Mouse (Mus musculus) liver (tissue): ENCODE results near the gene Mok.

Experiments
- DNase-seq: peaks from one replicate; pipeline ENCODE4 v3.0.0-alpha.2; 2020; ENCODE audit warnings: mixed read lengths

Mok gene

GRCm38 (mm10) chr12:110846191-110846765 lies 5.5 kb upstream of the Mok start:
- no peak for DNase-seq

DNA sequence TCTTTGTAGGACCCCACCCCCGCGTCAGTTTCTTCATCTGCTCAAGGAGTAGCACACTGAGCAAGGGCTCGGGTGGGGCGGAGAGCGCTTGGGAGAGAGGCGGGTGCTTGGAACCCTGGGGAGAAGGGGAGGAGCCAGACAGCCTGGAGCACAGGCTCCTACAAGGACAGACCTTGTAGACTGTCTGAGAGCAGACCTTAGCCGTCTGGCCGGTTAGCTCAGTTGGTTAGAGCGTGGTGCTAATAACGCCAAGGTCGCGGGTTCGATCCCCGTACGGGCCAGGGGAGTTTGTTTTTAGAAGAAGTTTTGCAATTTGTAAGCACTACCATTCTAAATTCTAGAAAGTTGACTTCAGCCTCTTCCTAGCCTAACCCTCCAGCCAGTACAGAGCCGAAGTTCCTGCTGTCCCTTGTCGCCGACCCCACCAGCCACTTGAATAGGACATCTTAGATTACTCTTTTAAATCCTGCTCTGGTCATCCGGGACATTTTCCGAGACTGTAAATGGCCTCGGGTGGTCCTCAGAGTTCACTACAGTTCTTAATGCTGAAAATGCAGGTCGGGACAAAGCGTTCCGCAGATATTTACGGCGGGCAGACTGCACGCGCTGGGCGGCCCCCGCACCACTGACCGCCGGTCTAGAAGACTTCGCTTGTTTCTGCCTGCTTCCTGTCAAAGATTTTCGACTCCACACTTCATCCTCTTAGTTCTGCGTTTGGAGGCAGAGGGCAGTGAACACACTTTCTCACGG lies 4.6 kb upstream of the Mok start:
- peak; percentile 97 for DNase-seq

GRCm38 (mm10) chr12:110844227-110845130 lies 3.7 kb upstream of the Mok start:
- peak; percentile 44 for DNase-seq

GRCm38 (mm10) chr12:110843194-110844048 lies 2.7 kb upstream of the Mok start:
- DNase-seq = peak; percentile 86

DNA sequence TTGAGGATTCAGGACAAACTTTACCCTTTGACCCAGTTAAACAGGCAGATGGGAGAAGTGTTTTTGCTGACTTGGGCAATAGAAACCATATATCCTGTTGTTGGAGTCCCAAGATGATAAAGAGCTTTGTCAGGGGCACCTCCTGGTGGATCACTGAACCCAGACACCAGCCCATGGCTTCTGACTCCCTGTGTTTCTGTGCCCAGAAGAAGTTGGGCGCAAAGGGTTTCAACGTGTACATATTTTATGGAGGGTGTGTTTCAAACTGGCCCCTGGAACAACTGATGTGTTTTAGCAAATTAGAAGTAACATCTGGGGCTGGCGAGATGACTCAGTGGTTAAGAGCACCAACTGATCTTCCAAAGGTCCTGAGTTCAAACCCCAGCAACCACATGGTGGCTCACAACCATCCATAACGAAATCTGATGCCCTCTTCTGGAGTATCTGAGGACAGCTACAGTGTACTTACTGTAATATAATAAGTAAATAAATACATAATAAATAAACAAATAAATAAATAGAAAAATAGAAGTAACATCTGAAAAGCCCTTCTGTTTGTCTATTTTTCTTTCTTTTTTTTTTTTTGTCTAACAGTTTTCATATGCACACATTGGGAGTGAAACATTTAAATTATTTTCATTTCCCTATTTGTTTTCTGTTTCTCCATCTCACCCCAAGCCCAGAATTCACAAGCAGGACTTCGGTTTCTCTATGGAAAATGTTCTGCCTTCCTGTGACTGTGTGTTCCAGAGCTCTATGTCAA lies 1.2 kb upstream of the Mok start:
- no peak for DNase-seq

DNA sequence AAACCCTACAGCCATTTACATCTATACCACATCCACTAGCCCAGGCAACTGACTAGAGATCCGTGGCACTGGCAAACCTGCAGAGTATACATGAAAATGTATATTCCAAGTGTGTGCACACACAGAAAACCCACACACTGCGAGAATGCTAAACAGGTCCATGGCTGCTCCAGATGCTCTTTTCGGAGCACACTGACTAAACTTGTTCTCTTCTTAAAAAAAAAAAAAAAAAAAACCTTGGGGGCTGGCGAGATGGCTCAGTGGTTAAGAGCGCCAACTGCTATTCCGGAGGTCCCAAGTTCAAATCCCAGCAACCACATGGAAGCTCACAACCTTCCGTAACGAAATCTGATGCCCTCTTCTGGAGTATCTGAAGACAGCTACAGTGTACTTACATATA lies 2.9 kb downstream of the Mok start:
- no peak for DNase-seq

DNA sequence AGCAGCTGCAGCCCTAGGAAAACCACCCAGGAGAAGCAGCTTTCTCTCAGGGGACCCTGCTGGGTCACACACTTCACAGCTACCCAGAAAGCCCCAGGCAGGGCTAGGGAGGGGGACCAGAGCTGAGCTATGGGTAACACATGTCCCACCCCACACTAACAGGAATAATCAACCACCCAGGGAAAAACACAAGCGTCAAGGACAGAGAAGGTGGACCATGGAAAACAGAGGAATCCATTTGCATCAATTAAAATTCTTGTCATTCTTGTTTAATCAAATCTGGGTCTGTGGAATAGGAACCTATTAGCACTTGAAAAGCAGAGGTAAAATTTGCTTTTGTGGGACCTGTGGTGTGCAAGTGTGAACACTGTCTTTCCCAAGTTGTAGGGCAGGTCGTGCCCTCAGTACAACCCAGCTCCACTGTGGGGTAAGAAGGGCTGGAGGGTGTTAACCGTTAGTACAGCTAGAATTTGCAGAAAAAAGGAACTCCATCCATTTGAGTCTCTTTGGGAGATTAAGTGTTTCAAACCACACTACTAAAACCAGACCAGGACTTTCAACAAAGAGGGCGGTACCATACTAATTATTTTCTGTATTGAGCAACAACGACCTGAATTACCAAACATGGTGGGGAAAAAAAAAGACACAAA lies 3.4 kb downstream of the Mok start:
- no peak for DNase-seq

GRCm38 (mm10) chr12:110836729-110837128 lies 4.0 kb downstream of the Mok start:
- no peak for DNase-seq

DNA sequence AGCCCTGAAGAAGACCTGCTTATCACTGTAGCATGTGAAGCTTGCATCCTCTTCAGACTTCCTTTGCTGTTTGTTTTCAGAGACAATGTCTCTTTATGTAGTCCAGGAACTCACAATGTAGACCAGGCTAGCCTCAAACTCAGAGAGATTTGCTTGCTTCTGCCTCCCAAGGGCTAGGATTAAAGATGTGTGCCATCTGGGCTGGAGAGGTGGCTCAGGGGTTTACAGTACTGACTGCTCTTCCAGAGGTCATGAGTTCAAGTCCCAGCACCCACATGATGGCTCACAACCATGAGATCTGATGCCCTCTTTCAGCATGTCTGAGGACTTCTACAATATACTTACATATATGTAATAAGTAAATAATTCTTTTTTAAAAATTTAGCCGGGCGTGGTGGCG lies 5.6 kb downstream of the Mok start:
- no peak for DNase-seq

GRCm38 (mm10) chr12:110830293-110831024 lies 10.3 kb downstream of the Mok start:
- DNase-seq = no peak

- no peak for DNase-seq
These were observed 11.8 kb downstream of the Mok start for GRCm38 (mm10) chr12:110828908-110829307.

GRCm38 (mm10) chr12:110822366-110822765 lies 18.4 kb downstream of the Mok start:
- DNase-seq = no peak

DNA sequence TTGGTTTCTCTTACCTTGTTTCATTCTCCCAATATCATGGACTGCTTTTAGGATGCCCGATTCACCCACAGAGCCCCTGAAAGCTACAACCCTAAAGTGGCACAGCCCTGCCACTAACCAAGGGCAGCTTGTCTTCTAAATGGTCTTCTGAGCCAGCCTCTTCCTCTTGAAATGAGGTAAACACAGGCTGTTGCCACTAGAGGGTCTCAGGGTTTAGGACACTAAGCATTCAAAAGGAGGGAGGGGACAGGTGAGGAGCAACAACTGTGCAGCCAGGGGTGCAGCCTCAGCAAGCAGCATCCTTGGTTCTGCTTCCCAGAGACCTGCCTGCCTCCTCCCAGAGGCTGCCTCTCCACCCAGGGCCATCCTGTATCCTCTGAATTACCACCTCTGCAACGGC lies 19.0 kb downstream of the Mok start:
- no peak for DNase-seq

DNA sequence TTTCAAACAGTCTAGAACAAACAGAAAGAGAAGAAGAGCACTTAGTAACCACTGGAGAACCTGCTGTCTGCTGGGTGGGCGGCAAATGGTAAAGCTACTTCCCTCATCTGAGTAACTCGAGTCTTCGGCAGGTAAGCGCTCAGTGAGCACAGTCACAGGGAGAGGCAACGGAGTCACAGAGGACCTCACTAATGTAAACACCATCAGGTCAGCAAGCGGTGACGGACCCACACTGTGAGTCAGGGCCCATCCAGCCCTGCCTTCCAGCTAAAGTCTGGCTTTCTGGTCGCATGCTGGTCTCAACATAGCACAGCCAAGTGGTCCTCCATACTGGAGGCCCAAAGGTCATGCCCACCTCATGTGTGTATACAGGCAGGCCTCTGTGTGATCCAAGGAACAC lies 21.4 kb downstream of the Mok start:
- no peak for DNase-seq

- no peak for DNase-seq
These were observed 23.9 kb downstream of the Mok start for GRCm38 (mm10) chr12:110816833-110817232.

DNA sequence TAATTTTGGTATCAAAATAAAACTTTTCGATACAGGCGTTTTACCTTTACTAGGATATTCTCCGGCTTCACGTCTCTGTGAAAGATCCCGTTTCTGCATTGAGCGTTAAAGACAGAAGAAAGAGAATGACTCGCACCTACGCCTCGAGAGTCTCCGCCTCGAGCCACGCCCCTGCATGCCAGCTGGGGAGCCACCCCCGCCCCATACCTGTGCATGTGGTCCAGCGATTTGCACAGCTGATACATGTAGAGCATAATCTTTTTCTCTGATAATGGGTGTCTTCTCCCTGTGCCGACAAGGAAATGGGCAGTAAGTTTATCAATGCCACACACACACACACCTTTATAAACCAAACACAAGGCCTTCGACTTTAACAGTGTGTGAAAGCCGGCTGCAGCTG lies 25.8 kb downstream of the Mok start:
- DNase-seq = no peak

- DNase-seq = no peak
These were observed 27.1 kb downstream of the Mok start for GRCm38 (mm10) chr12:110813624-110814023.

GRCm38 (mm10) chr12:110813132-110813531 lies 27.6 kb downstream of the Mok start:
- DNase-seq = no peak

- no peak for DNase-seq
These were observed 31.9 kb downstream of the Mok start for GRCm38 (mm10) chr12:110808848-110809247.

- no peak for DNase-seq
These were observed 32.3 kb downstream of the Mok start for GRCm38 (mm10) chr12:110808430-110808829.
